Mouse (Mus musculus) brain, embryonic 18.5 days (tissue): ENCODE data around the gene Olfr507.
"Not testable (repeated sequence)": the region's sequence is repeated elsewhere in the genome, so short reads cannot be mapped to it uniquely, and the experiment has no call there.

Experiments used
- DNase-seq: peaks from one replicate; pipeline ENCODE4 v3.0.0-alpha.2; 2012; ENCODE audit warnings: low read depth, low spot score

Gene Olfr507

GRCm38 (mm10) chr7:108621514-108621913 is at the start of gene Olfr507:
Olfr507 (plus strand) TSS chr7:108621814.
- no peak for DNase-seq

- no peak for DNase-seq
These were observed 31.8 kb upstream of the Olfr507 start for GRCm38 (mm10) chr7:108589797-108590196.

DNA sequence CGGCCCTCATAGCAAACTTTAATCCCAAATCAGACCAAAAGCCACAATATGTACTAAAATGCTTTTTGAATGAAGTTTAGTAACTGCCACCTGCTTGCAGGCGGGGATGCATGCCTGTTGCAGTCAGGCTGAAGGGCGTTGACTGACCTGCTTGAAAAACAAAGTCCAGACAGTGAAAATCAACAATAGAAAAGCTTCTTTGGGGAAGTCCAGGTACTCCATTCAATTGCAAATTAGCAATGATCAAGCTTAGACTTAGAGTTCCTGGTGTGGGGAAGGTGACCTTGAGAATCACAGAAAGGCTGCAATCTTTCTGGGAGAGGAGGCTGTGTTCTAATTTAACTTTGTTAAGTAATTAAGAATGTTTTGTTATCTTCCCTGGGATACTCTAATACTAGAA is 19.7 kb upstream of the Olfr507 start:
- not testable (repeated sequence) for DNase-seq

- DNase-seq = no peak
These were observed 11.1 kb upstream of the Olfr507 start, which contains the start of gene Olfr506 for GRCm38 (mm10) chr7:108610487-108610886. Olfr506 (plus strand) TSS chr7:108610787.

DNA sequence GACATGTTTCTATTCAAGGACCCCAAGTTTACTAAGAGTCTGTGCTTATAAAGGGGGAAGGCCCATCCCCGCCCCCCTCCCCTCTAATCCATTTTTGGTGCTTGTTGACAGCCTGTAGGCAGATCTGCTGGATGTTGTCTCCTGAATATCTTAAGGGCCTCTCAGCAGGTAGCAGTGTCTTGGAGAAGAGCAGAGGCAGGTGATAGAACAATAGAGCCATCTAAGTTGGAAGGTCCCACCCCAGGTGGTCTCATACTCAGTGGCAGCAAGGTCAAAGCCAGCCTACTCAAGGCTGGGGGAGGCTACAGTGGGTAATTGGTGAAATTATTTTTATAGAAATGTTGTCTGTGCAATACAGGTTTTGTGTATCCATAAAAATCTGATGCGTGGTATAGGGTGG is 7.5 kb upstream of the Olfr507 start:
- no peak for DNase-seq

DNA sequence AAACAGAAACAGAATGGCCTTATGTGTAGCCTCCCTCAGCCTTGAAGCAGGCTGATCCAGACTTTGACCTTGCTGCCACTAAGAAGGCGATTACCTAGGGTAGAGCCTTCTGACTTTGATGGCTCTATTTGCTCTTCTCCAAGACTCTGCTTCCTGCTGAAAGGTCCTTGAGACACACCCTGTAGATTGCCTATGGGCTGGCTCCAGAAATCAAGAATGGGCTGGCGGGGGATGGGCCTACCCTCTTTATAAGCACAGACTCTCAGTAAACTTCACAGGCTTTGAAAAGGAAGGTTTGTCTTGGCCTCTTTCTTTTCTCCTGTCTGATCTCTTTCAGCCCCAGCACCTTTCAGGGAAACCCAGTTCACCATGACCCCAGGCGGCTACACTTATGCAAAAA is 4.8 kb upstream of the Olfr507 start:
- not testable (repeated sequence) for DNase-seq

DNA sequence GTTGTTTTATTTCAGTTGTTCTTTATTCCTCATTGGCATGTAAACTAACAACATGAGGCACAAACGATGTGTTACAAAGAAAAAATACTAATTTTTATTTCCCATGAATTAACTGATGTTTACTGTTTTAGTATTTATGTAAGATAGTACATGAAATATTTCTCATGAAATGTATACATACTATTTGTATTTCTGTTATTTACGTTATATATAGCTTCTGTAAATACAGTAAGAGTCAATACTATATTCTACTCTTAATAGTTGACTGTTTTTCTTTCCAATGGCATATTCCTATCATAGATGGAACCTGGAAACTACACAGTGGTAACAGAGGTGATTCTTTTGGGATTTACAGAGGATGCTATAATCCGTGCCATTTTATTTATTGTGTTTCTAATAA is 8.1 kb downstream of the Olfr507 start, which contains the start of gene Olfr508:
Olfr508 (plus strand) TSS at position 301 of the 400 bp plus-strand sequence.
- no peak for DNase-seq

GRCm38 (mm10) chr7:108651806-108652205 is 30.2 kb downstream of the Olfr507 start, which contains the start of gene Olfr509:
Olfr509 (minus strand) TSS chr7:108651906.
- DNase-seq = no peak

DNA sequence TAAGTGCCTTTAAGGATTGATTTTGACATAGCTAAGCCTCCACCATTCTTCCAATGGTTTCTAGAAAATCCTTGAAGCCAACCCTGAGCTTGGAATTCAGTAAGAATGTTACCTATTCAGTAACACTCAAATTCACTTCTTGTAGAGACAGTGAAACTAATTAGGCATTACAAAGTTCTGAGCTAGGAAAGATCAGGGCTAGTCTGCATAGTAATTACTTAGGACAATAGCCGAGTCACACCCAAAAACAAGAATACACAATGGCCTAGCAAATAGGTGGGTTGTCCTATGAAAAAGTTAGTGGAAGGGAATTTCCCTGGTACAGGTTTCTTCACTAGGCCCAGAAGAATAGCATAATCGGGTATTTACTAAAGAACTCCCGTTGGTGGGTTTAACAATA is 40.8 kb downstream of the Olfr507 start:
- no peak for DNase-seq

DNA sequence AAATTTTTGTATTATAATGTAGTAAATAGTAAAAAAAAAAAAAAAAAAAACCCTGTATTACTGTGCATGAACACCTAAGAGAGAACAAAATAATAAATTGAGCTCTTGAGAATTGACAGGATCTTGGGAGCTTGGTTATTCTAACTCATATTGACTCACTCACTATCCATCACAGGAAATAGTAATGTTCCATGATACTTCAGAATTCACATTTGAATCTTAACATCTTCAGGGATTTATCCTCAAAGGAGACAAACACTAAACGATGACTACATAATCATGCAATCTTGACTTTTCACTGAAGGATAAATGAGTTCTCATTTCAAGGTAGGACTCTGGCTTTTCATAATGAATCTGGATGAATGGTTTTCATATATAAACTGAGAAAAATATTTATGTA is 44.5 kb downstream of the Olfr507 start, which contains the start of gene Olfr510:
Olfr510 (plus strand) TSS at position 301 of the 400 bp plus-strand sequence.
- DNase-seq = no peak

GRCm38 (mm10) chr7:108671058-108671457 is 49.4 kb downstream of the Olfr507 start:
- DNase-seq = no peak
